Mouse (Mus musculus): ENCODE measurements around the gene Gpr160. TPM values are rescaled to one million over a fixed set of nuclear protein-coding genes. Genes with fewer than 3 reads are reported as not detected.

Gpr160 gene
- total and polyA plus RNA-seq, 3 experiments, result 0.17 TPM; not detected in 2

- Histone ChIP-seq H3K4me1 (ENCODE audit: control insufficient read depth in 1 of 2, insufficient read depth in 2 of 2, low read length in 2 of 2) (no peaks in the 10 kb centered on the region), H3K27ac (ENCODE audit: control insufficient read depth, low read depth, low read length) (no peak overlapping the region), H3K9me3 (replicated peaks; ENCODE audit: insufficient read depth, low read length) (no peaks in the 10 kb centered on the region), H3K4me3 (ENCODE audit: control insufficient read depth in 1 of 2, insufficient read depth in 1 of 2, low read depth in 2 of 2, low read length in 2 of 2) (no peak overlapping the region), H3K9ac (ENCODE audit: control insufficient read depth, low read depth, low read length, poor library complexity, severe bottlenecking) (no peak overlapping the region), H3K36me3 (ENCODE audit: control insufficient read depth in 1 of 2, insufficient read depth in 2 of 2, low read length in 2 of 2) (peaks cover 0 to 4% of the 10 kb centered on the region in 2 experiments; a peak in 2 of 4 replicates), H3K79me2 (ENCODE audit: control insufficient read depth, insufficient read depth, low read length, poor library complexity) (no peaks in the 10 kb centered on the region), H3K27me3 (ENCODE audit: control insufficient read depth in 1 of 2, insufficient read depth in 2 of 2, low read length in 2 of 2) (no peaks in the 10 kb centered on the region)
- TF ChIP-seq JUND (IDR thresholded peaks at IDR 0.05; ENCODE audit: low read depth, low read length), result no peak
- TF ChIP-seq USF1 (IDR thresholded peaks at IDR 0.05; ENCODE audit: low read depth, low read length), result no peak
- no peak for TF ChIP-seq TBP (IDR thresholded peaks at IDR 0.05; ENCODE audit: low read depth, low read length)
- no peak for TF ChIP-seq CTCF (IDR thresholded peaks at IDR 0.05 in 2 of 3, conservative IDR thresholded peaks at IDR 0.05 in 1 of 3; ENCODE audit: control insufficient read depth in 1 of 3, insufficient read depth in 1 of 3, low read depth in 2 of 3, low read length in 3 of 3, poor library complexity in 1 of 3, severe bottlenecking in 1 of 3)
- no peak for TF ChIP-seq RAD21 (IDR thresholded peaks at IDR 0.05; ENCODE audit: low read depth, low read length)
- TF ChIP-seq POLR2AphosphoS2 (IDR thresholded peaks at IDR 0.05; ENCODE audit: low read length), result no peak
- no peak for TF ChIP-seq MAX (IDR thresholded peaks at IDR 0.05; ENCODE audit: low read length)
- no peak for TF ChIP-seq CHD2 (IDR thresholded peaks at IDR 0.05; ENCODE audit: low read length)
- TF ChIP-seq ZC3H11A (IDR thresholded peaks at IDR 0.05; ENCODE audit: low read depth, low read length), result no peak
- no peak for TF ChIP-seq ZMIZ1 (IDR thresholded peaks at IDR 0.05; ENCODE audit: low read depth, low read length)
- no peak for TF ChIP-seq POLR2AphosphoS5 (IDR thresholded peaks at IDR 0.05; ENCODE audit: borderline replicate concordance, low read depth, low read length)
- no peak for TF ChIP-seq ZNF384 (IDR thresholded peaks at IDR 0.05; ENCODE audit: low read depth, low read length)
- TF ChIP-seq GATA1 (IDR thresholded peaks at IDR 0.05; ENCODE audit: low read depth, low read length), result no peak
- TF ChIP-seq MAFK (IDR thresholded peaks at IDR 0.05; ENCODE audit: borderline replicate concordance, low read depth, low read length), result no peak
- no peak for TF ChIP-seq MYB (IDR thresholded peaks at IDR 0.05; ENCODE audit: low read depth, low read length)
- TF ChIP-seq E2F4 (IDR thresholded peaks at IDR 0.05; ENCODE audit: borderline replicate concordance, low read depth, low read length), result no peak
- no peak for TF ChIP-seq UBTF (IDR thresholded peaks at IDR 0.05; ENCODE audit: borderline replicate concordance, insufficient read depth, low read depth, low read length)
- DNase-seq (ENCODE audit: low read depth, low spot score), result no peak
Observed at GRCm38 (mm10) chr3:30899407-30899806, 43.7 kb downstream of the Gpr160 start.

GRCm38 (mm10) chr3:30904658-30905057, 48.9 kb downstream of the Gpr160 start:
- Histone ChIP-seq H3K79me2 (ENCODE audit: control insufficient read depth, insufficient read depth, low read length, poor library complexity) (no peaks in the 10 kb centered on the region), H3K36me3 (ENCODE audit: control insufficient read depth in 1 of 2, insufficient read depth in 2 of 2, low read length in 2 of 2) (peaks cover 0 to 7% of the 10 kb centered on the region in 2 experiments; a peak in 2 of 4 replicates), H3K9ac (ENCODE audit: control insufficient read depth, low read depth, low read length, poor library complexity, severe bottlenecking) (no peak overlapping the region), H3K9me3 (replicated peaks; ENCODE audit: insufficient read depth, low read length) (no peaks in the 10 kb centered on the region), H3K4me1 (ENCODE audit: control insufficient read depth in 1 of 2, insufficient read depth in 2 of 2, low read length in 2 of 2) (no peaks in the 10 kb centered on the region), H3K27me3 (ENCODE audit: control insufficient read depth in 1 of 2, insufficient read depth in 2 of 2, low read length in 2 of 2) (no peaks in the 10 kb centered on the region), H3K27ac (ENCODE audit: control insufficient read depth, low read depth, low read length) (no peak overlapping the region), H3K4me3 (ENCODE audit: control insufficient read depth in 1 of 2, insufficient read depth in 1 of 2, low read depth in 2 of 2, low read length in 2 of 2) (no peak overlapping the region)
- DNase-seq (ENCODE audit: low read depth, low spot score), result no peak
- TF ChIP-seq ZC3H11A (IDR thresholded peaks at IDR 0.05; ENCODE audit: low read depth, low read length) (no peak), CHD1 (IDR thresholded peaks at IDR 0.05; ENCODE audit: low read depth, low read length) (no peak), USF1 (IDR thresholded peaks at IDR 0.05; ENCODE audit: low read depth, low read length) (no peak), MAX (IDR thresholded peaks at IDR 0.05; ENCODE audit: low read length) (no peak), MAZ (IDR thresholded peaks at IDR 0.05; ENCODE audit: low read depth, low read length) (no peak), MXI1 (IDR thresholded peaks at IDR 0.05; ENCODE audit: low read depth, low read length) (no peak), JUND (IDR thresholded peaks at IDR 0.05; ENCODE audit: low read depth, low read length) (no peak), ZKSCAN1 (IDR thresholded peaks at IDR 0.05; ENCODE audit: low read depth, low read length) (no peak), MEF2A (IDR thresholded peaks at IDR 0.05; ENCODE audit: extremely low read depth, insufficient replicate concordance, low read depth, low read length, poor library complexity, severe bottlenecking) (no peak), CHD2 (IDR thresholded peaks at IDR 0.05; ENCODE audit: low read length) (no peak)
